Mouse (Mus musculus): ENCODE measurements around the gene Adat2. TPM values are rescaled to one million over a fixed set of nuclear protein-coding genes. Genes with fewer than 3 reads are reported as not detected.

The Adat2 gene
- polyA plus RNA-seq, 1 experiment from 2014 or later = 3.7 TPM

DNA sequence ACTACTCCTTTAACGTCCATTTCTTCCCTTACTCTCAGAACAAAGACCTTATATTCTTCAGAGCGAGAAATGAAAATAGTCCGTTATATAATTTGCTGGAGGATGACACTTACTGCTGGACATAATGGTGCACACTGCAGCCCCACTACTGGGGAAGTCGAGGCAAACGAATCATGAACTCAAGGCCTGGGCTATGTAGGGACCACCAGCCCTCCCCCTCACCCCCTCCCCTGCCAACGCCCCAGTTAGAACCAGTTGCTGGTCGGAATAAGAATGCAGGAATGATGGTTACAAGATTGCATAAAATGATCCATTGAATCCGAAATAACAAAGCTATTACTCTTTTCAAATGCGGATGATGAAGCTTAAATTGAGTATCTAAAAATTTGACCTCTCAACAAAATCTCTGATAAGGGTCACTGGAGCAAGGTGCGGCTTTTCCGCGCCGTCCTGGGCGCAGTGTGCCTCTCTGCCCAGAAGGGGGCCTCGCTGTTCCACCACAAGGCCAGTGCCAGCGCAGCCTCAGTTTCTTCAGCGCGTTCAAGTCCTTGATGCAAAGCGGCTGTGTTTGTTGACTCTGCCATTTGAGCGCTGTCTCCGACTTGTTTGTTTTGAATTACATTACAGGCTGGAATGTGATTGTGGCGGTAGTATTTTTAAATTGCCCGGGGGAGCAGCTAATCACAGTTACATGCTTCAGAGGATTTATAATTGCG is 11.8 kb downstream of the Adat2 start:
- Histone ChIP-seq H3K4me2 (peak overlapping the region; percentile 30), H3K36me3 (peaks cover 42% of the 10 kb centered on the region), H3K9ac (no peak overlapping the region), H3K27me3 (no peaks in the 10 kb centered on the region), H3K4me3 (replicated peaks) (no peak overlapping the region), H3K27ac (no peak overlapping the region), H3K4me1 (replicated peaks) (0 out of 2 replicates have a peak, but pooled peaks cover 3% of the 10 kb centered on the region), H3K9me3 (replicated peaks) (no peaks in the 10 kb centered on the region)
- DNase-seq = peak; percentile 6
- ATAC-seq (ENCODE audit: low read depth) = no peak
- 29% methylated on average over 24 of the region's 24 CpGs for WGBS (ENCODE audit: insufficient replicate concordance)

DNA sequence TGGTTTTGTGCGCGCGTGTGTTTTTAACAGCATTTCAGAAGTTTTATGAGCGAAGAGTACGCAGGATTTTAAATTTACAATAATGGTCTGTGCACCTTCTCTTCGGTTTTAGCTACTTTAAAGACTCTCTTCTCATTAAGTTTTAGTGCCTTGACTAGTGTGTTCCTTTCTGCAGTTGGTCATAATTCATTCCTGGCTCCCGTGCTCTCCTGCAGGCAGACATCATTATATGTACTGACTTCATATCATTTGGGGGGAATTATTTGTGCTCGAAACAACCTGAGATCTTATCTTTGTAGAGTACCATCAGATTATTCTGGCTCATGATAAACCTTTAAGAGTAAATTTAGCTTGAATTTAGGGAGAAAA is 12.4 kb downstream of the Adat2 start:
- 66% methylated on average over 8 of the region's 8 CpGs for WGBS (ENCODE audit: insufficient replicate concordance)
- Histone ChIP-seq H3K9ac (no peak overlapping the region), H3K27me3 (no peaks in the 10 kb centered on the region), H3K27ac (no peak overlapping the region), H3K4me3 (replicated peaks) (no peak overlapping the region), H3K4me1 (replicated peaks) (0 out of 2 replicates have a peak, but pooled peaks cover 3% of the 10 kb centered on the region), H3K9me3 (replicated peaks) (no peaks in the 10 kb centered on the region), H3K36me3 (peaks cover 39% of the 10 kb centered on the region), H3K4me2 (peak overlapping the region; percentile 30)
- DNase-seq = no peak
- ATAC-seq (ENCODE audit: low read depth) = no peak

DNA sequence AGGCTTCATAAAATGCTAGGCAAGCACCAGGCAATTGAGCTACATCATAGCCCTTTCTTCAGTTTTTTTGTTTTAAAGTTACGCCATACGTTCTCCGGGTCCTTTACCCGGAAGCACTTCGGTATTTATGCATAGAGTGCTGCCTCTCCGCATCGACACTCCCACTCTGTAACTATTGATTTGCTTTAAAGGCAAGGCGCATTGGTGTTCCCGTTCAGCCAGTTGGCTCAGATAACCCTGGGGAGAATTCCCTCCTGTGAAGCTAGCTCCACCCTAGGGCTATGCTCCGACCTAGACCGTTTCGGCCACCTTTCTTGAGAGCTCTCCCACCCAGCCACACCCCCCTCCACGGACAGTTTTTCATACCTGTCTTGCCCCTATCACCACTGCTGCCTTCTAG is 13.7 kb downstream of the Adat2 start:
- no peaks in the 10 kb centered on the region for H3K9me3 ChIP-seq (replicated peaks)
- no peak for DNase-seq
- no peak overlapping the region for H3K27ac ChIP-seq
- H3K36me3 ChIP-seq = peaks cover 27% of the 10 kb centered on the region
- 0 out of 2 replicates have a peak, but pooled peaks cover 3% of the 10 kb centered on the region for H3K4me1 ChIP-seq (replicated peaks)
- no peak overlapping the region for H3K9ac ChIP-seq
- ATAC-seq (ENCODE audit: low read depth) = no peak
- no peak overlapping the region for H3K4me3 ChIP-seq (replicated peaks)
- WGBS (ENCODE audit: insufficient replicate concordance) = 54% methylated on average over 13 of the region's 13 CpGs
- H3K27me3 ChIP-seq = no peaks in the 10 kb centered on the region
- no peak overlapping the region for H3K4me2 ChIP-seq

DNA sequence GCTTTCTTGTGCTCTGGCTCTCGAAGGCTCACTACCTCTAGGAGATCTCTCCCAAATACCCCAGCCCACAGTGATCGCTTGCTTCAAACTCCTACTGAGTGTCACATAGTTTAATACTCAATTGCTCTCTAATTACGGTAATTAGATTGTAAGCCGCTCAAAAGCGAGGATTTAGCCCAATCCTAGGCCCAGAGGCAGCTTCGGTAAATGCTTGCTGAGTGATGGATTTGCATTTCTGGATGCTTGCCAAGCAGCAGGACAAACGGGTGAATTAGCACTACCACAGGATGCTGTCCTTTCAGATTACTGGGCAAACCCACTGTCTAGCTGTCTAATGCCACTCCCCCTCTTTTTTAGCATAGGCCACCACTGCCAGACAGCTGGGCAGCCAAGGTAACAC is 17.1 kb downstream of the Adat2 start:
- DNase-seq (no peak), ATAC-seq (ENCODE audit: low read depth) (no peak)
- Histone ChIP-seq H3K27ac (no peak overlapping the region), H3K36me3 (no peaks in the 10 kb centered on the region), H3K4me2 (no peak overlapping the region), H3K27me3 (no peaks in the 10 kb centered on the region), H3K9ac (no peak overlapping the region), H3K4me3 (replicated peaks) (no peak overlapping the region), H3K4me1 (replicated peaks) (0 out of 2 replicates have a peak, but pooled peaks cover under 1% of the 10 kb centered on the region), H3K9me3 (replicated peaks) (no peaks in the 10 kb centered on the region)
- WGBS (ENCODE audit: insufficient replicate concordance) = 64% methylated on average over 7 of the region's 7 CpGs

DNA sequence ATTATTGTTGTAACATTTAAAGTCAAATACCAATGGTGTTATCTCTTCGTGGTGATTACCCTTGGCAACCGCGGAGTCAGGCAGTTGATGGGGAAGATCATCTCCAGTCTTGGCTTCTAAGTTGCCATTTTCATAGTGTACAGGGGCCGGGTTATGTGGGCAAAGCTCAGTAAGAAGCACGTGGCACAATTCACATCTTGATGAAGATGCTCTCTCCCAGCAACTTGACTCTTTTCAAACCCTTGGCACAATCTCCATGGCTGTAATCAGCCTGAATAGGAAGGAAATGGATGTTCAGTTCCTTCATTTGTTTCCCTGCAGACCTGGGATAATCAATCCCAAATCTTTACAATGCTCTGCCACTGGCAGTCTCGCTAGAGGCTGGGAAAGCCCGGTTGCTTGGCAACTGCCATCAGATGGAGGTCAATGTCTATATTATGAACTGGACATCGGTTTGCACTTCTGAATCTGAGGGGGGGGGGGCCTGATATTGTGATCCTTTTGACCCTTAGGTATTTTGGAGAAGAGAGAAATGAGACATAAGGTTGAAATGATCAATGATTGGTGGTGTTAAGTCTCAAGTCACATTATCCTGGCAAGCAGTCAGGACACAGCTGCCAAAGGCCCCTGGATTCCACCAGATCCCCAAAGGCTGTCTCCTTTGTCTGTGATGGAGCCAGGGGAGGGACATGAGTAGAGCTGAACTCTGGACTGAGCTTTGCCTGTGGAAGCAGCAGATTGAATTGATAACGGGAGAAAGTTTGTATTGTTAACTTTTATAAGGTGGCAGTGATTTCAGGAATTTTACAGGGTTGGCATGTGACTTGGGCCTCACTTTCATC is 18.2 kb downstream of the Adat2 start:
- Histone ChIP-seq H3K27me3 (no peaks in the 10 kb centered on the region), H3K4me2 (no peak overlapping the region), H3K9ac (no peak overlapping the region), H3K36me3 (no peaks in the 10 kb centered on the region), H3K4me1 (replicated peaks) (no peaks in the 10 kb centered on the region), H3K4me3 (replicated peaks) (no peak overlapping the region), H3K9me3 (replicated peaks) (no peaks in the 10 kb centered on the region), H3K27ac (no peak overlapping the region)
- DNase-seq (no peak), ATAC-seq (ENCODE audit: low read depth) (no peak)
- WGBS (ENCODE audit: insufficient replicate concordance) = 63% methylated on average over 9 of the region's 9 CpGs

DNA sequence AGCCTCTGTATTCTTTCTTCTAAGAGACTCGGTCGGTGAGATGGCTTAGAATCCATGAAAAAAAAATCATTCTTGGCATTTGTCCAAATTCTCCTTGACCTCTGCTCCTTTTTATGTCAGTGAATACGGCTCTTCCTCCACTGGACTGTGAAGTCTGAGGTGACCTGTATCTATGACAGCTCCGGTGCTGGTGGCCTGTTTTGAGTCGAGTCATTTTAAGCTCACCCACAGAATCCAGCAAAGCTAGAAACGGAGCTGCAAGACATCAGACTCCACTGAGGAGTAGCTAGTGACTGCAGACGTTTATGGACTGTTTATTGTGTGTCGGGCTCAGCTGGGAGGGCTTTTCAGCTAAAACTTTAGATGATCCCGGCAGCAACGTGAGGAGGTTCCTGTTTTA is 19.3 kb downstream of the Adat2 start:
- Histone ChIP-seq H3K9ac (no peak overlapping the region), H3K4me3 (replicated peaks) (no peak overlapping the region), H3K4me2 (no peak overlapping the region), H3K27me3 (no peaks in the 10 kb centered on the region), H3K9me3 (replicated peaks) (no peaks in the 10 kb centered on the region), H3K27ac (no peak overlapping the region), H3K4me1 (replicated peaks) (no peaks in the 10 kb centered on the region), H3K36me3 (no peaks in the 10 kb centered on the region)
- DNase-seq = no peak
- ATAC-seq (ENCODE audit: low read depth) = no peak
- 54% methylated on average over 10 of the region's 10 CpGs for WGBS (ENCODE audit: insufficient replicate concordance)

DNA sequence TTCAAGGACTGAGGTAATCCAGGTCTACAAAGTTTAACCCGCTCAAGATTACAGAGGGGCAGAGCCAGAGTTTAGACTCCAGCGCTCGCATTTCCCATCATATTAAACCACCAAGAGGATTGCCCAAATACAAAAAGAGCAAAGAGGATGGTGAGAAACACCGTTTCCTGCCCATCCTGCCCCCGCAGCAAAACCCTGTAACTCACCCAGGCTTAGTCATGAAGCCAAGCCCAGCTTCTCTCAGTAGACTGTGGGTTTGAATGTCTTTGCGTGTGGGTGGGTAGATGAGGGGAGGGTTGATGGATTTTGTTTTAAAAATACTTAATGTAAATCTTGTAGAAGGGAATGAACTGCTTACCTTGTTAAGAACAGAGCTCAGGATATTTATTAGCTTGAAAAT is 19.7 kb downstream of the Adat2 start:
- Histone ChIP-seq H3K4me1 (replicated peaks) (no peaks in the 10 kb centered on the region), H3K27ac (no peak overlapping the region), H3K9ac (no peak overlapping the region), H3K4me2 (no peak overlapping the region), H3K9me3 (replicated peaks) (no peaks in the 10 kb centered on the region), H3K4me3 (replicated peaks) (no peak overlapping the region), H3K27me3 (no peaks in the 10 kb centered on the region), H3K36me3 (no peaks in the 10 kb centered on the region)
- ATAC-seq (ENCODE audit: low read depth) = no peak
- WGBS (ENCODE audit: insufficient replicate concordance) = 72% methylated on average over 6 of the region's 6 CpGs
- DNase-seq = no peak

DNA sequence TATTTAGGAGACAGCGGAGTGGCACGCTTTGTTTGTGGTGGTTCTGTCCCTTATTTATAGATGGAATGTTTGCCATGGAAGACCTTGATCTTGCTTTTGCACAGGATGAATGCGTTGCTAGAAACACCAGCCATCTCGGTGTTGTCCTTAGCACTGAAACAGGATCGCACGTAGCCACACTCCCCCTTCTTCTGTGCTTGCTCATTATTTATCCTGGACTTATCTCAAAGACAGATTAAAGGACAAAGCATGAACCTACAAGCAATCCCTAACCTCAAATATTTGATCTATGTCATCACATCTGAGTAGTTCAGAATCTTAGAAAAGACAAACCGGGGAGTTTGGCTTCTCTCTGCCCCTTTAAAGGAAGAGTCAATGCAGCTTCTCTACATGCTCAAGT is 24.4 kb downstream of the Adat2 start:
- H3K4me3 ChIP-seq (replicated peaks) = no peak overlapping the region
- no peaks in the 10 kb centered on the region for H3K9me3 ChIP-seq (replicated peaks)
- H3K9ac ChIP-seq = no peak overlapping the region
- no peak for DNase-seq
- H3K4me2 ChIP-seq = no peak overlapping the region
- no peak for ATAC-seq (ENCODE audit: low read depth)
- no peaks in the 10 kb centered on the region for H3K27me3 ChIP-seq
- H3K4me1 ChIP-seq (replicated peaks) = no peaks in the 10 kb centered on the region
- H3K27ac ChIP-seq = no peak overlapping the region
- H3K36me3 ChIP-seq = no peaks in the 10 kb centered on the region
- 75% methylated on average over 7 of the region's 7 CpGs for WGBS (ENCODE audit: insufficient replicate concordance)

DNA sequence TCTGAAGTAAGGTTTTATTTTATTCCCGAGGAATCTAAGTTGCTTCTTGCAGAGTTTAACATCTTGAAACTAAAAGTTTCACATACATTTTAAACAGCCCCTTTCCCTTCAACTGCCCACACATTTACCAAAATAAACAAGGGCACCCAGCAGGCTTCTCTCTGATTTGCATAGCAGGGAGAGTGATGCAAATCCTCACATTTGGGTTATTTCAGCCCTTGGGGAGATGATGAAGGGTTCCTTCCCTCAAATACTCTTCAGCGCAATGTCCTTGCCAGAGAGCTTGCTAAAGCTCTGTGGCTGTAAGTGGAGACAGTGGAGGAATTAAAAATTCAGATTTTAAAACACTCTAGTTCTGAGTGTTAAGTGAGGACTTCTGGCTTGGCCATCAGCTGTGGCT is 35.2 kb downstream of the Adat2 start:
- H3K4me3 ChIP-seq (replicated peaks) = no peak overlapping the region
- H3K9me3 ChIP-seq (replicated peaks) = no peaks in the 10 kb centered on the region
- no peak overlapping the region for H3K27ac ChIP-seq
- H3K4me2 ChIP-seq = no peak overlapping the region
- H3K27me3 ChIP-seq = no peaks in the 10 kb centered on the region
- no peaks in the 10 kb centered on the region for H3K4me1 ChIP-seq (replicated peaks)
- H3K9ac ChIP-seq = no peak overlapping the region
- 54% methylated on average over 2 of the region's 2 CpGs for WGBS (ENCODE audit: insufficient replicate concordance)
- ATAC-seq (ENCODE audit: low read depth) = no peak
- no peak for DNase-seq
- H3K36me3 ChIP-seq = no peaks in the 10 kb centered on the region

DNA sequence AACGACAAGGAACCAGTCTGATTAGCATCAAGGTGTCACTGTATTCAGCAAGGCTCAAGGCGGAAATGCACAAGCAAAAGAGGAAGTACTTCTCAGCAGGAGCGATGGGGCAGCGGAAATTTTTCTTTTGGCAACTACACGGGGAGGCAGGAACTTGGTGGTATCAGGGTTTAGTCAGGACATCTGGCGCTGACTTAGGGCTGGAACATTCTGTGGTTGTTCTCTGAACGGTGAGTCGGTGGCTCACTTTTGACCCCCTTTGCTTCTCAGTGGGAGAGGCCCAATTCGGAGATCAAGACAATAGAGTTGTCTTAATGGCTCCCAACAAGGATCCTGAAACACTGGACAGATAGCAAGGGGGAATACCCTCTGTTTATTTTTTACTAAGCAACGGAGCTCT is 39.5 kb downstream of the Adat2 start:
- WGBS (ENCODE audit: insufficient replicate concordance) = 78% methylated on average over 10 of the region's 10 CpGs
- H3K36me3 ChIP-seq = no peaks in the 10 kb centered on the region
- no peak overlapping the region for H3K27ac ChIP-seq
- no peaks in the 10 kb centered on the region for H3K9me3 ChIP-seq (replicated peaks)
- H3K9ac ChIP-seq = no peak overlapping the region
- H3K27me3 ChIP-seq = no peaks in the 10 kb centered on the region
- no peak overlapping the region for H3K4me2 ChIP-seq
- no peak for DNase-seq
- no peak overlapping the region for H3K4me3 ChIP-seq (replicated peaks)
- H3K4me1 ChIP-seq (replicated peaks) = no peaks in the 10 kb centered on the region
- ATAC-seq (ENCODE audit: low read depth) = no peak

DNA sequence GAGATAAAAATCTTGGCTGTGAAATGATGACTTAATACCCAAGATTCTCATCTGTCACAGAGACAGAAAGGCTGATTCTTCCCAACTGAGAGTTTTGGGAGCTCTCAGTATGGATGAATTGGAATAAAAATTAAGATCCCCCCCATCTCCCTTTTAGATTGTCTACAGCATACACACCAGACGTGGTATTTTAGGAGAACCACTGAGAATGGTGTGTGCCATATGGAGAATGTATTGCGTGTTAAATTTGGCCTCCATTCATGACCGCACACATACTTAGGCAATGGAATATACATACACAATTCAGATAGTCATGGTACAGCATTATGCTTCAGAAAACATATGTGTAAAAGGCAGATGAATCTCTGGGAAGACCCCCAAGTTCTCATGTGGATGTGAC is 40.8 kb downstream of the Adat2 start:
- Histone ChIP-seq H3K9ac (no peak overlapping the region), H3K4me2 (no peak overlapping the region), H3K4me1 (replicated peaks) (no peaks in the 10 kb centered on the region), H3K4me3 (replicated peaks) (no peak overlapping the region), H3K27me3 (no peaks in the 10 kb centered on the region), H3K27ac (no peak overlapping the region), H3K9me3 (replicated peaks) (no peaks in the 10 kb centered on the region), H3K36me3 (no peaks in the 10 kb centered on the region)
- DNase-seq = no peak
- no peak for ATAC-seq (ENCODE audit: low read depth)
- WGBS (ENCODE audit: insufficient replicate concordance) = 74% methylated on average over 3 of the region's 3 CpGs

DNA sequence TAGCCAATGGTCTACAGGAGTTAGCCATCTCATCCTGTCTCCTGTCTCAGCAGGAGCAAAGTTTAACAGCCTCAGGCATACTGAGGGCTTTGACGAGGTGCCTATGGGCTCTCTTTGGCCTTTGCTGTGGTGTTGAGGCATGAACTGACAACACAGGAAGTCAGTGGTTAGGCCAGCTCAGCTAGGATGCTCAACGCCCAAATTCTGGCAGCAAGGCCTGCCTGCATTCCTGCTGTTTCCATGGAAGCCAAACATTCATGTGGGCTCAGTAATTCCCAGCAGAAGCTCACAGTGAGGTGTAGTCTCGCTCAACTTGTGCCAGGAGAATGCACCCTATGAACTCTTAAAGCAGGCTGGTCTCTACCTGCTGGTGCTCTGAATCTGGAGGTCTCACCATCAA is 43.4 kb downstream of the Adat2 start:
- Histone ChIP-seq H3K9ac (no peak overlapping the region), H3K27me3 (no peaks in the 10 kb centered on the region), H3K4me2 (no peak overlapping the region), H3K4me3 (replicated peaks) (no peak overlapping the region), H3K9me3 (replicated peaks) (no peaks in the 10 kb centered on the region), H3K36me3 (no peaks in the 10 kb centered on the region), H3K4me1 (replicated peaks) (no peaks in the 10 kb centered on the region), H3K27ac (no peak overlapping the region)
- no peak for ATAC-seq (ENCODE audit: low read depth)
- 34% methylated on average over 3 of the region's 3 CpGs for WGBS (ENCODE audit: insufficient replicate concordance)
- DNase-seq = no peak

Data from liver, embryonic 13.5 days (tissue).